Mouse (Mus musculus): ENCODE measurements at regions not wholly inside any gene's neighbourhood (a gene's known extent, or its start where the extent isn't known, plus 50 kb on each side); places are given as distances from the start of the nearest gene placed in this dataset.

GRCm38 (mm10) chr4:56068859-56069258, 536.6 kb upstream of the Klf4 start:
- no peak for DNase-seq (ENCODE audit: low spot score)

- no peak for DNase-seq (ENCODE audit: low spot score)
Measured at GRCm38 (mm10) chr4:56064657-56065056, 532.4 kb upstream of the Klf4 start.

- no peak for DNase-seq (ENCODE audit: low spot score)
Measured at GRCm38 (mm10) chr4:56051792-56052380, 519.6 kb upstream of the Klf4 start.

GRCm38 (mm10) chr4:56039327-56039726, 507.1 kb upstream of the Klf4 start:
- no peak for DNase-seq (ENCODE audit: low spot score)

GRCm38 (mm10) chr4:56036334-56036733, 504.1 kb upstream of the Klf4 start:
- DNase-seq (ENCODE audit: low spot score) = no peak

GRCm38 (mm10) chr4:56035543-56035942, 503.3 kb upstream of the Klf4 start:
- DNase-seq (ENCODE audit: low spot score) = no peak

GRCm38 (mm10) chr4:56028441-56028840, 496.2 kb upstream of the Klf4 start:
- DNase-seq (ENCODE audit: low spot score) = no peak

- DNase-seq (ENCODE audit: low spot score) = no peak
Measured at GRCm38 (mm10) chr4:56027258-56027657, 495.0 kb upstream of the Klf4 start.

GRCm38 (mm10) chr4:56024478-56024877, 492.2 kb upstream of the Klf4 start:
- no peak for DNase-seq (ENCODE audit: low spot score)

GRCm38 (mm10) chr4:56018212-56018611, 485.9 kb upstream of the Klf4 start:
- no peak for DNase-seq (ENCODE audit: low spot score)

- no peak for DNase-seq (ENCODE audit: low spot score)
Measured at GRCm38 (mm10) chr4:56015481-56015880, 483.2 kb upstream of the Klf4 start.

- no peak for DNase-seq (ENCODE audit: low spot score)
Measured at GRCm38 (mm10) chr4:56008287-56008686, 476.0 kb upstream of the Klf4 start.

- DNase-seq (ENCODE audit: low spot score) = no peak
Measured at GRCm38 (mm10) chr4:56004227-56004626, 472.0 kb upstream of the Klf4 start.

- DNase-seq (ENCODE audit: low spot score) = no peak
Measured at GRCm38 (mm10) chr4:56001312-56001731, 469.1 kb upstream of the Klf4 start.

- DNase-seq (ENCODE audit: low spot score) = no peak
Measured at GRCm38 (mm10) chr4:55984026-55984425, 451.8 kb upstream of the Klf4 start.

GRCm38 (mm10) chr4:55978539-55978938, 446.3 kb upstream of the Klf4 start:
- no peak for DNase-seq (ENCODE audit: low spot score)

GRCm38 (mm10) chr4:55976265-55976664, 444.0 kb upstream of the Klf4 start:
- no peak for DNase-seq (ENCODE audit: low spot score)

- DNase-seq (ENCODE audit: low spot score) = no peak
Measured at GRCm38 (mm10) chr4:55973706-55974105, 441.4 kb upstream of the Klf4 start.

- no peak for DNase-seq (ENCODE audit: low spot score)
Measured at GRCm38 (mm10) chr4:55972235-55972819, 440.1 kb upstream of the Klf4 start.

- DNase-seq (ENCODE audit: low spot score) = no peak
Measured at GRCm38 (mm10) chr4:55960063-55960462, 427.8 kb upstream of the Klf4 start.

- no peak for DNase-seq (ENCODE audit: low spot score)
Measured at GRCm38 (mm10) chr4:55953701-55954100, 421.4 kb upstream of the Klf4 start.

- DNase-seq (ENCODE audit: low spot score) = no peak
Measured at GRCm38 (mm10) chr4:55952220-55952619, 420.0 kb upstream of the Klf4 start.

GRCm38 (mm10) chr4:55941423-55941822, 409.2 kb upstream of the Klf4 start:
- no peak for DNase-seq (ENCODE audit: low spot score)

GRCm38 (mm10) chr4:55938383-55938782, 406.1 kb upstream of the Klf4 start:
- no peak for DNase-seq (ENCODE audit: low spot score)

Data from T-cell, adult 2 months (primary cell).